Mouse (Mus musculus) left cerebral cortex, adult 2 months (tissue): ENCODE results near the gene Tut7. TPM values are rescaled to one million over a fixed set of nuclear protein-coding genes. Genes with fewer than 3 reads are reported as not detected.
A peak's percentile ranks its signal among the peaks of the same experiment; 100 is the strongest.

Source experiments
- DNase-seq, 2 experiments: peaks; one replicate each; pipeline ENCODE4 v3.0.0; 2021 to 2022; ENCODE audit warnings: low spot score in 2 of 2, mixed read lengths in 1 of 2; ENCODE audit errors: extremely low spot score in 1 of 2
- H3K27ac ChIP-seq: fragments of 200-600 bp; 2 replicates; pipeline ENCODE4 v1.8.1; 2022
- H3K4me3 ChIP-seq: fragments of 200-600 bp; 2 replicates; pipeline ENCODE4 v1.8.1; 2022
- CTCF ChIP-seq: fragments of 200-600 bp; IDR thresholded peaks from 2 replicates; pipeline ENCODE4 v1.8.1; 2022; ENCODE audit warnings: antibody characterized with exemption, mild to moderate bottlenecking, moderate library complexity
- intact Hi-C: fragments of 180-260 bp; cut with DNase I; formaldehyde crosslinking; loops from one replicate; pipeline ENCODE4 v1.15.1; 2025
- long read RNA-seq, 2 experiments: library from polyadenylated mRNA; stranded (forward); transcript quantifications; one replicate each; pipeline ENCODE4 v2.0.0; 2021; ENCODE audit warnings: borderline mapping rate in 2 of 2
- total RNA-seq, 2 experiments: library from RNA; stranded (reverse); gene quantifications; 2 replicates each; pipeline ENCODE4 v1.2.3; 2021

Tut7 gene
- 10 to 100 TPM; 61.1 to 66.0 TPM for total RNA-seq
- long read RNA-seq, experiment 1, full-length matches to known transcripts = 3 of 33 reads
- long read RNA-seq, experiment 1, partial matches to known transcripts = 9 of 33 reads
- long read RNA-seq, experiment 1, other reads (novel, unspliced or antisense) = 21 of 33 reads
- long read RNA-seq, experiment 2, full-length matches to known transcripts = 1 of 32 reads
- long read RNA-seq, experiment 2, partial matches to known transcripts = 2 of 32 reads
- long read RNA-seq, experiment 2, other reads (novel, unspliced or antisense) = 29 of 32 reads

DNA sequence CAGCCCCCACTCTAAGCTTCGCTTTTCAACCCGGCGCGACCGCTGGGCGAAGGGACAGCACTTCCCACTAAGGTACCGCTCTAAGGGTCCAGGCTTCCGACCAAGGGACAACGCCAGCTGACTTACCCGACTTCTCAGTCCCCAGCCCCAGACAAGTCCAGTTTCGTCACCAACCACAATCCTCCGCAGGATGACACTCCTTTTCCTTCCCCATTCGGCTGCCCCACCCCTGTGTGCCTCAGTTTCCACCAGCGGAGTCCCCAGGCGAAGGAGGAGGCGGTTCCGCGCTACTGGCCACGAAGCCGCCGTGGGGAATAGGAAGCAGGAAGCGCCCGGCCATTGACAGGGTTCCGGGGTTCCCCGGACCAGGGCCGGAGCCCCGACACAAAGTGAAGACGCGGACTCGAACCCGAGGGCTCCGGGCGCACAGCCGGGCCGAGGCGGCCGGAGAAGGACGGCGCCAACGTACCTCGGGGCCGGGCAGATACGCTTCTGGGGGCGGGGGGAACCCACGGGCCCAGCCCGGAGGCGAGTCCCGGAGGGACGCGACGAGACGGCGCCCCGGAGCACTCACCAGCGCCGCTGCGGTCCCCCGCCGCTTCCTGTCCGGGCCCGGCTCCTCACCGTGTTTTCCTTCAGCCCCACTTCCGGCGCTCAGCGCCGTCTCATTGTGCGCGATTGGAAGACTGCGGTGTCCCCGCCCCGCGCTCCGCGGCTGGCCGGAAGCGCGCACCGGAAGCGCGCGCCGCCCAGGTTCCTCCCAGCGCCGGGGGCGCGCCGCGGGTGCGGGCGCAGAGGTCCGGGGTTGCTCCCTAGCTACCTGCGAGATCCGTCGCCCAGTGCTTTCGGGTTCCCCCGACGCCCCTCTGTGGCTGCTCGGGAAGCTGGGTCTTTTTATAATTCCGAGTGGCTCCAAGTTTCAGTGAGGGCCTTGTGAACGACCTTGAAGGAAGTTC lies at the start of gene Tut7:
Gene Tut7, minus strand, starts transcription at position 641 of the 956 bp plus-strand sequence.
- DNase-seq = peak; percentile 91 to 94
- no peak for TF ChIP-seq CTCF
- peak within 1 kb of the TSS; percentile 97 for H3K27ac ChIP-seq
- intact Hi-C loops = no loop called here
- H3K4me3 ChIP-seq = peak within 1 kb of the TSS; percentile 71

DNA sequence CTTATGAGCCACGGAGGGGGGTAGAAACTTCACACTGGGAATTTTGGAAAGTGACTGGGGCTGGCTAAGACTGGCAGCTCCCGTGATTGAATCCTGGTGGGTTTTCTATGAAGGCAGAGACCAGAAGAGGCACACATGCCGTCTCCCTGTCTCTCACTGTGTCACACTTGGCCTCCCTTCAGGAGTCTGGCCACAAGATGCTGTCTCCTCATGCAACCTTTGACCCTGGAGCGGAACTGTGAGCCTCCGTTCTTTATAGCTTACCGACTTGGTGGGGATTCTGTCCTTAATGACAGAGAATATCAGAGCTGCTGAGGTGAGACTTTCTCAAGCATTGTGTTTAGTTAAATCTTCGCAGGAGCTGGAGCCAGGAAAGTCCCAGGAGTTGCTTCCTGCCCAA lies 49.5 kb upstream of the Tut7 start:
- no peak for TF ChIP-seq CTCF
- Histone ChIP-seq H3K4me3 (no peak overlapping the region), H3K27ac (no peak overlapping the region)
- no peak for DNase-seq
- intact Hi-C loops = no loop called here

DNA sequence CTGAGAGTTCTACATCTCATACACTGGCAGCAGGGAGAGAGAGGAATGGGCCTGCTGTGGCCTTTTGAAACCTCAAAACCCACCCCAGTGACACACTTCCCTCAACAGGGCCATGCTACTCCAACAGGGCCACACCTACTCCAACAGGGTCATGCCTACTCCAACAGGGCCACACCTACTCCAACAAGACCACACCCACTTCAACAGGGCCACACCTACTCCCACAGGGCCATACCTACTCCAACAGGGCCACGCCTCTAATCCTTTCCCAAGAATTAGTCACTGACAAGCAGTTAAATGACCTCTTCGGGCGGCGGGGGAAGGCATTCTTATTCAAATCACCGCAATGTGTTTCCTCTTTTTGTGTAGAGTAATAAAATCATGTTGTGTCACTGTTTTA lies 47.1 kb upstream of the Tut7 start:
- no peak for DNase-seq
- Histone ChIP-seq H3K4me3 (no peak overlapping the region), H3K27ac (no peak overlapping the region)
- intact Hi-C loops = no loop called here
- no peak for TF ChIP-seq CTCF

DNA sequence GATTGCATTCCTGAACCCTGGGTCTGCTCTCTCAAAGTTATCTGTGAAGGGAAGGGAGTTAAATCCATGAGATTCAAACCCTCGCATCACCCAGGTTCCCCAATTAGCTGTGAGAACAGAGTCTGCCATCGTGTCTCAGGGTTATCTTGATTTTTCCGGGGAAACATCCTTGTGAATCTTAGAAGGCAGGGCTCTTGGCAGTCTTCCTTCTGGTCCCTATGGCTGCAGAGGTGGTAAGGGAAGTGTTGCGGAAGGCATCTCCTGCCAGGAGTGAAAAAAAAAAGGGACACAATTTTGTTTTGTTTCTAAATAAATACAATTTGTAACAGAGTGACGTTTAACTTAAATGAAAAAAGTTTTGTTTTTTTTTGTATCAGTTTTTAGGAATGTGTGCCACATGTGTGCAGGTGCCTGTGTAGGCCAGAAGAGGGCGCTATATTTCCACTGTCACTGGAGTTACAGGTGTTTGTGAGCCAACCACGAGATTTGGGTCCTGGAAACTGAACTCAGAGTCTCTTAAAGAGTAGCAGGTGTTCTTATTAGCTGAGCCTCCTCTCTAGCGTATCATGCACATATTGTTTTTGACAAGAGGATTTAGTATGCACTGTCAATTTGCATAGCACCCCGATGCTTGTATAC lies 45.2 kb upstream of the Tut7 start:
- no peak for DNase-seq
- Histone ChIP-seq H3K4me3 (no peak overlapping the region), H3K27ac (no peak overlapping the region)
- peak; percentile 34 for TF ChIP-seq CTCF
- intact Hi-C loops = no loop called here

DNA sequence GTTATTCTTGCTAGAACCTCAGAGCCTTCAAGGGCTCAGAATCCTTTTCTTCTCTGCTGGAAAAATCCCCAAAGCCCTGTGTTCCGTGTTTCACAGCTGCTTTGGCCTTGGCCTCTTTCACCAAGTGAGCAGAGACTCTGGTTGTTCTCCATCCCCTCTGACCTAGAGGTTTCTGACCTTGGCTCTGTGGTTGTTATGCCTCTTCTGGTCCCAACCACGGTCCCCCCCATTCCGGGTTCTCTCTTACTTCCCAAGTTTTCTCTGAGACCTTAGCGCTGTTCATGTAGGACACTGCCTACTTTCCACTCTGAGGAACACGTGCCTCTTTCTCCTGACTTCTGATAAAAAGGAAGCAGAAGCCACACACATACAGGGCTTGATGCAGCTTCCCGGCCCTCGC lies 44.2 kb upstream of the Tut7 start:
- DNase-seq = no peak
- H3K27ac ChIP-seq = no peak overlapping the region
- intact Hi-C loops = no loop called here
- H3K4me3 ChIP-seq = no peak overlapping the region
- no peak for TF ChIP-seq CTCF

DNA sequence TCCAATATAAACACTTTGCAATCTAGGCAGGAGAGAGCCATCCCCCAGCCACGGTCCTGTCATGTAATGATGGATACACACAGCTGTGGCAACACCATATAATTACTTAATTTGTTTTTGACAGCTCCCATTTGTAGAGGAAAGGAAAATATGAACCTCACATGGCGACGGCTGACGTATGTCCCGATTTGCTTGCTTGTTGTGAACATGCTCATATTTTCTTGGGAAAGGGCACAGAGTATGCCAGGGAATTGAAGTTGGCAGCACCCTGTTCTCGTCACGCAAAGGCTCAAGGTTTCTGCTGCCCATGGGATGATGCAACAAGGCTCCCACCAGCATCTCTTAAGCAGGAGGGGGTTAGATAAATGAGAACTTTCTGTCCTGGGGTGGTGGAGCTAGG lies 36.6 kb upstream of the Tut7 start:
- no peak for TF ChIP-seq CTCF
- Histone ChIP-seq H3K27ac (no peak overlapping the region), H3K4me3 (no peak overlapping the region)
- intact Hi-C loops = loop anchor here (5.0 kb wide), 1 partner anchor 318 kb away; the partner anchor contains the start of gene Gas1
- DNase-seq = no peak

DNA sequence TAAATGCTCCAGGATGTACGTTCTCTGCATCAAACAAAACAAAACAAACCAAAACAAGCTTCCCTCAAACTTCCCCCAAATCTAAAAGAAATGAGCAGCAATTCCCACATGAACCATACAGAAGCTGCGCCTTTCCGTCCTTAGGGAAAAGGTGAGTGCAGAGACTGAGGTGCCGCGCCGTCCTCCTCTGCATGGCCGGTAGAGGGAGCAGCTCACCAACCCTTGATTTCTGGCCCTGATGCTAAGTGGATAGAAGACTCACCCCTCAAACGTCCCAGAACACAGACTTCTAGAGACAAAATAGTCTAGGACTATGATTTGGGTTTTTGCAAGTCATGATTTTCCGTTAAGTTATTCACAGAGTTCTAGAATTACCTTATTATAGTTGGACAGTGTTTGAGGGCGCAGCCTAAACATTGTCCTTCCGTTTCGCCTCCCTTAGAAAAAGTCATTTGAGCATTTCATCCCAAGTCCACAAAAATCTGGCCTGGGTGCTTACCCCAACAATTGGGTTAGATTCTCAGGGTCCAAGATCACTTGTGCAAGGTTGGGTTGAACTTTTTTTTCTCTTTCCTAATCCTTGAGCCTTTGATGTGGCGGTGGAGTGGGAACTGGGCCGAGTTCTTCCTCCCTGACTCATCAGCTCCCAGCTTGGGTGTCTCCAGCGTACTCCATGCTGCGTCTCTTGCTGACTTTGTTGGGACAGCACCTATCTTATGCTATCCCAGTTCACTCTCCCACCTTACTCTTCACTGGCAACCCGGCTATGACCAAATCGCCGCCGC lies 33.5 kb upstream of the Tut7 start:
- Histone ChIP-seq H3K27ac (no peak overlapping the region), H3K4me3 (no peak overlapping the region)
- TF ChIP-seq CTCF = peak; percentile 93
- DNase-seq = peak in 1 of 2 experiments; percentile 74
- intact Hi-C loops = loop anchor here (1.0 to 5.0 kb wide), 2 partner anchors 321 to 612 kb away; partner anchors contain the start of gene Gas1

DNA sequence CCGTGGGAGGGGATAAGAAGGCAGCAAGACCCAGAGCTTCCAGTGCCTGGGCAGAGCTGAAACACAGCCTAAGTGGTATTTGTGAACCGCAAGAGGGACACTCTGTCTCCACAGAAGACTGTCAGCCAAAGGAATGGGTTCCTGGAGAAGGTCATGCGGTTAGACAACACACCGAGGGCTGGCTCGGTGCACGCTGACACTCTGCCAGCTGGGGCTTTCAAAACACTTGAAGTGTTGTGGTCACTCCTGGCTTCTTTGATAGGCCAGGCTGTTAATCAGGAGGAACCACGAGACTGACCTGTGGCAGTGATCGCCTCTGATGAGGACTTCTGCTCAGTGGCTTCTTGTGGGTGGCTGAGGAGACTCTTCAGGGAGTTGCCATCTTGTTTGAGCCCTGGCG lies 30.5 kb upstream of the Tut7 start:
- DNase-seq = no peak
- no peak overlapping the region for H3K4me3 ChIP-seq
- intact Hi-C loops = no loop called here
- TF ChIP-seq CTCF = no peak
- no peak overlapping the region for H3K27ac ChIP-seq

DNA sequence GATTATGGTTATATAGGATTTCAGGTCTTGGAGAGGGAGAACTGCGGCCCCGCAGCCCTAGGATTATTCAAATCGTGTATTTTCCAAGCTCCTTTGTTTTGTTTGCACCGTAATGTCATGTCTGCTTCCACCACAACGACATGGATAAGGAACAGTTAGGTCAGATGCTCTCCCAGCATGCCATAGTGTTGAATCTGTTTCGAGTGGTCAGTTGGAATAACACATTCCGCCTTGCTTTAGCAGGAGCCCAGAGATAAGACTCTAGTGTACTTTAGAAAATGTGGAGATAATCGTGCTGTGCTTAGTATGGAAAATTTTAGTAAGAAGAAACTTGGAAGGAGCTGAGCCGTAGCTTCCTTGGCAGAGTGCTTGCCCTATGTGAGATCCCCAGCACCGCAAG lies 27.4 kb upstream of the Tut7 start:
- H3K27ac ChIP-seq = no peak overlapping the region
- no peak for DNase-seq
- intact Hi-C loops = no loop called here
- H3K4me3 ChIP-seq = no peak overlapping the region
- no peak for TF ChIP-seq CTCF

DNA sequence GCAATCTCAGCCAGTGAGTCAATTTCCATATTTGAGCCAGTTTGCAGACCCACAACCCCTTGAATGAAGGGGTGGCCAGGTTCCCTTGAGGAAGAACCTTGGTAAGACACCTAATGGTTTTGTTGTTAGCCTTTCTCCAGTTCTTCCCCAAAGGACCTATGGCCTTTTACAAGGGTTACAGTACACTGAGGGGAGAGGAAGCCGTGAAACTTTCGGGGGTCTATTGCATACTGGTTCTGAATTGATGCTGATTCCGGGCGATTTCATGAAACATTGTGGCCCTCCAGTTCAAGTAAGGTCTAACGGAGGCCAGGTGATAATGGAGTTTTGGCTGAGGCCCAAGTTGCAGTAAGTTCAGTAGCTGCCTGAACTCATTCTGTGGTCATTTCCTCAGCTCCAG lies 21.7 kb upstream of the Tut7 start:
- TF ChIP-seq CTCF = no peak
- intact Hi-C loops = loop anchor here (5.0 to 10.0 kb wide), 4 partner anchors 333 to 1207 kb away; partner anchors contain the start of genes Dapk1 and Gas1
- DNase-seq = no peak

DNA sequence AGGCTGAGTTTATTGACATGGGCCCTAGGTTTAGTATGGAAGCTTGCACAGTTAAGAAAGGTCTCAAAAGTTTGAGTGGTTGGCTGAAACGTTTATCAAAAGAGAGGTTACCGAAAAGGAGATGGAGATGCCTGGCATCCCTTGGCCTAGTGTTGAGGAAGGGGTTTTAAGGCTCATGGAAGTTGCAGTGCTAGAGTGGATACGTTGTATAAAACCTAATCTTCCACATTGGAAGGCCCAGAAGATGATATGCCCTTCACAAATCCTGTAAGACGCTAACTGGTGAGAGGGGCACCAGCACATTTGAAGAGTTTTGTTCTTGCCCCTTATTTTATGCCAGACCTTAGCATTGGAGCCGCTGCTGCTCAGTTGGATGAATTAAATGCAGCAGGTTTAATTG lies 21.0 kb upstream of the Tut7 start:
- Histone ChIP-seq H3K4me3 (no peak overlapping the region), H3K27ac (no peak overlapping the region)
- intact Hi-C loops = loop anchor here (2.0 to 10.0 kb wide), 5 partner anchors 333 to 1207 kb away; partner anchors contain the start of genes Dapk1 and Gas1
- no peak for TF ChIP-seq CTCF
- no peak for DNase-seq

More for the DNA sequence above, 21.7 kb upstream of the Tut7 start:
- H3K4me3 ChIP-seq = no peak overlapping the region
- H3K27ac ChIP-seq = no peak overlapping the region
